In genomic region chr8:94917851-94918495, GRCm38 (mm10) we compare ENCODE assay signal across 8 mouse cellular contexts. TPM values are rescaled to one million over a fixed set of nuclear protein-coding genes. Genes with fewer than 3 reads are reported as not detected.
DNase-seq lines count a peak whose midpoint lies in the region; ATAC-seq and TF ChIP-seq lines count a peak whose summit lies in the region.

Gene Ccdc102a, minus strand, starts transcription at chr8:94918098.

- no peak for TF ChIP-seq CTCF in embryonic fibroblast, embryonic 13.5 days (IDR thresholded peaks at IDR 0.05; ENCODE audit: borderline replicate concordance, insufficient read depth, low read length)

- peaks cover 7% of the 10 kb centered on the region for H3K27me3 ChIP-seq in neural tube, embryonic 11.5 days (ENCODE audit: control insufficient read depth, insufficient read depth, low read length)
- peaks cover 5% of the 10 kb centered on the region for H3K27me3 ChIP-seq in limb, embryonic 15.5 days
- H3K27me3 ChIP-seq in myocyte (ENCODE audit: control insufficient read depth, insufficient read depth, insufficient read length): no peaks in the 10 kb centered on the region

- no peak within 1 kb of the TSS for H3K27ac ChIP-seq in neural tube, embryonic 11.5 days (ENCODE audit: low read depth, low read length)
- H3K27ac ChIP-seq in embryonic fibroblast, embryonic 13.5 days (ENCODE audit: insufficient read depth, low read length): peak within 1 kb of the TSS; percentile 82
- peak within 1 kb of the TSS; percentile 94 for H3K27ac ChIP-seq in limb, embryonic 15.5 days

- H3K9ac ChIP-seq in neural tube, embryonic 11.5 days (ENCODE audit: low read length): peak within 1 kb of the TSS; percentile 83
- H3K9ac ChIP-seq in limb, embryonic 15.5 days: peak within 1 kb of the TSS; percentile 68

- TF ChIP-seq POLR2A in embryonic fibroblast, embryonic 13.5 days (IDR thresholded peaks at IDR 0.05; ENCODE audit: low read depth, low read length): peak; percentile 69
- TF ChIP-seq POLR2A in myocyte (IDR thresholded peaks at IDR 0.05; ENCODE audit: insufficient read length, low read depth): peak; percentile 58

- H3K4me3 ChIP-seq in neural tube, embryonic 11.5 days (ENCODE audit: low read depth, low read length): peak within 1 kb of the TSS; percentile 72
- H3K4me3 ChIP-seq in embryonic fibroblast, embryonic 13.5 days (ENCODE audit: insufficient read depth, low read length): peak within 1 kb of the TSS; percentile 77
- H3K4me3 ChIP-seq in limb, embryonic 15.5 days: peak within 1 kb of the TSS; percentile 87
- peak within 1 kb of the TSS; percentile 44 for H3K4me3 ChIP-seq in myocyte

- peak; percentile 39; the same call in 1 of the 2 replicates for ATAC-seq in neural tube, embryonic 11.5 days (ENCODE audit: insufficient read depth, low FRiP score, low TSS enrichment)
- peak; percentile 53; the same call in 1 of the 2 replicates for ATAC-seq in limb, embryonic 15.5 days (ENCODE audit: insufficient number of reproducible peaks, low FRiP score, low TSS enrichment, low read depth)
- ATAC-seq in erythroid progenitor cell, adult 5-6 weeks (replicated peaks; ENCODE audit: low FRiP score, poor library complexity, severe bottlenecking): no peak

- peaks cover 16% of the 10 kb centered on the region for H3K4me1 ChIP-seq in neural tube, embryonic 11.5 days (ENCODE audit: control insufficient read depth, insufficient read depth, low read length)
- peaks cover 18% of the 10 kb centered on the region for H3K4me1 ChIP-seq in embryonic fibroblast, embryonic 13.5 days (ENCODE audit: control insufficient read depth, insufficient read depth, low read length)
- H3K4me1 ChIP-seq in limb, embryonic 15.5 days: peaks cover 53% of the 10 kb centered on the region

- peaks cover 17% of the 10 kb centered on the region for H3K79me2 ChIP-seq in myocyte (ENCODE audit: control insufficient read depth, insufficient read depth)

- H3K36me3 ChIP-seq in neural tube, embryonic 11.5 days (ENCODE audit: control insufficient read depth, insufficient read depth, low read length): no peaks in the 10 kb centered on the region
- peaks cover 4% of the 10 kb centered on the region; the same call in 1 of the 2 replicates for H3K36me3 ChIP-seq in limb, embryonic 15.5 days
- no peaks in the 10 kb centered on the region for H3K36me3 ChIP-seq in myocyte (ENCODE audit: control insufficient read depth, insufficient read depth)

- peak within 1 kb of the TSS; percentile 81 for H3K4me2 ChIP-seq in neural tube, embryonic 11.5 days (ENCODE audit: low read depth)
- peak within 1 kb of the TSS; percentile 80 for H3K4me2 ChIP-seq in limb, embryonic 15.5 days
- peak within 1 kb of the TSS; percentile 81 for H3K4me2 ChIP-seq in myocyte (ENCODE audit: low read depth)

- intact Hi-C loops in heart, postnatal 25 days (cut with DNase I): no loop called here

- WGBS in neural tube, embryonic 11.5 days: 3% methylated on average over 46 of the region's 51 CpGs
- 3% methylated on average over 36 of the region's 51 CpGs for WGBS in limb, embryonic 15.5 days

- peak; percentile 54 for DNase-seq in neural tube, embryonic 11.5 days (ENCODE audit: low spot score)
- DNase-seq in neural tube, embryonic 10.5 days (ENCODE audit: extremely low spot score, low spot score): no peak
- DNase-seq in heart, postnatal 25 days (ENCODE audit: low spot score): peak; percentile 53
- no peak for DNase-seq in left cerebral cortex, adult 11 months (ENCODE audit: low spot score)

- peak within 1 kb of the TSS; percentile 7 for H3ac ChIP-seq in myocyte (ENCODE audit: control insufficient read depth, insufficient read length)

- H3K9me3 ChIP-seq in neural tube, embryonic 11.5 days (ENCODE audit: control insufficient read depth, low read length): no peaks in the 10 kb centered on the region
- H3K9me3 ChIP-seq in limb, embryonic 15.5 days: no peaks in the 10 kb centered on the region

TF ChIP-seq in myocyte, 11 proteins besides CTCF, POLR2A, EP300 and RAD21:
- TF ChIP-seq TCF3 (IDR thresholded peaks at IDR 0.05; ENCODE audit: insufficient read length, low read depth) (no peak), POLR2AphosphoS2 (IDR thresholded peaks at IDR 0.05; ENCODE audit: insufficient read length, low read depth) (no peak), MYOD1 (IDR thresholded peaks at IDR 0.05; ENCODE audit: control insufficient read depth in 1 of 3, insufficient read length in 2 of 3, low read depth in 2 of 3) (no peak), E2F4 (IDR thresholded peaks at IDR 0.05; ENCODE audit: insufficient read depth) (no peak), USF1 (IDR thresholded peaks at IDR 0.05; ENCODE audit: low read depth) (no peak)

RNA-seq across cellular contexts. Expression of gene Ccdc102a, which starts in this region (rescaled TPM):
- polyA plus RNA-seq in neural tube, embryonic 11.5 days (2014; fragmentation: Nextera tagmentation; extraction: Ambion mirVana): 20.1 and 20.2 TPM in 2 replicates
- polyA plus RNA-seq in embryonic fibroblast, embryonic 13.5 days (2011; ENCODE audit: insufficient read length, low read depth, missing spikeins): 39.2 and 43.7 TPM in 2 replicates
- 1 to 10 TPM; 6.3 to 7.2 TPM for total RNA-seq in heart, postnatal 25 days (2021)
- polyA plus RNA-seq in limb, embryonic 15.5 days (2015; fragmentation: Nextera tagmentation; extraction: Ambion mirVana): 39.5 and 41.8 TPM in 2 replicates
- 16.3 TPM for polyA plus RNA-seq in myocyte (2012; fragmentation: generic; extraction: Trizol)
- total RNA-seq in erythroid progenitor cell, adult 5-6 weeks (2015; ENCODE audit: low replicate concordance): not detected in 2 replicates
- total RNA-seq in erythroid progenitor cell, adult 5-6 weeks (2017; ENCODE audit: low replicate concordance): 0.15 and 0.51 TPM in 2 replicates

Comparison
In these comparisons a context has a peak if more than half of its experiments do, and no peak if none do; other contexts are left out.
1. RNA of gene Ccdc102a (total RNA-seq): 6.3 to 7.2 TPM in heart, postnatal 25 days; 0.15 to 0.51 TPM in erythroid progenitor cell, adult 5-6 weeks; every median in the first group is over 4 times any median in the second.
2. DNase-seq: peak in neural tube, embryonic 11.5 days (single experiment) and heart, postnatal 25 days (single experiment); none in neural tube, embryonic 10.5 days (single experiment) and left cerebral cortex, adult 11 months (single experiment).
3. Peak in every context shown above with its lines, with median percentiles within 50 percentile points of each other: H3K4me2 ChIP-seq and H3K4me3 ChIP-seq.